Comparison of ENCODE assay signal across 9 mouse cellular contexts in genomic region chr5:118005728-118006127, GRCm38 (mm10).
A peak's percentile ranks its signal among the peaks of the same experiment; 100 is the strongest.
DNase-seq lines count a peak whose midpoint lies in the region.
"Had no signal": no experiment of that assay in that cellular context is flagged by ENCODE, and none has a peak within 500 bp of the region (broad histone marks: within the 10 kb centered on the region; RNA-seq: fewer than 3 reads in every experiment).

No protein-coding gene starts in this region.

- peak; percentile 68 for DNase-seq in kidney, adult 18-20 months
- DNase-seq in kidney, adult 11 months, result no peak
- DNase-seq in MN1 (ENCODE audit: low spot score) (peak; percentile 32), adipocyte (ENCODE audit: low spot score) (peak; percentile 64)
- peak; percentile 82 for DNase-seq in cerebellum, adult 9-11 months
- DNase-seq in c-Kit-positive CD71-positive TER-119-positive erythroid progenitor cells, embryonic 14.5 days (ENCODE audit: low spot score), result no peak
- DNase-seq in frontal cortex, postnatal 10 days (ENCODE audit: low spot score in 2 of 2), result no peak
- DNase-seq: lung, postnatal 14 days; right cerebral cortex, postnatal 25 days had no signal

Comparison
In these comparisons a context has a peak if more than half of its experiments do, and no peak if none do; other contexts are left out.
1. DNase-seq: peak in kidney, adult 18-20 months (single experiment), MN1 (single experiment), adipocyte (single experiment) and cerebellum, adult 9-11 months (single experiment); none in kidney, adult 11 months (single experiment), c-Kit-positive CD71-positive TER-119-positive erythroid progenitor cells, embryonic 14.5 days (single experiment) and frontal cortex, postnatal 10 days (0 of 2).